Mouse (Mus musculus): ENCODE data around the gene Stag1. TPM values are rescaled to one million over a fixed set of nuclear protein-coding genes. Genes with fewer than 3 reads are reported as not detected.
"Not testable (repeated sequence)": the region's sequence is repeated elsewhere in the genome, so short reads cannot be mapped to it uniquely, and the experiment has no call there.

The Stag1 gene
- total RNA-seq, 1 experiment, result 47.9 TPM

DNA sequence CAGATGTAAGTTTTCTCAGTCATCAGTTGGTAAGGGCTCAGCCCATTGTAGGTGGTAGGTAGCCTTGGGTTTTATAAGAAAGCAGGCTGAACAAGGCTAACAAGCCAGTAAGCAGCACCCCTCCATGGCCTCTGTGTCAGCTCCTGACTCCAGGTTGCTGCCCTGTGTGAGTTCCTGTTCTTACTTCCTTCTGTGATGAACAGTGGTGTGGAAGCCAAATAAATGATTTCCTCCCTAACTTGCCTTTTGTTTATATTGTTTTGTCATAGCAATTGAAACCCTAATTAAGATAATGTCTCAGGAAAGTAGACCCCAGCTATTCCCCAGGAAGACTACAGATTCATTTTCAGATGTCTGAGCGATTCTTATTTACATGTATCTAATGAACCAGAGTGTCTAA lies 134.2 kb downstream of the Stag1 start:
- no peak for DNase-seq (ENCODE audit: low read depth, low spot score)
- Histone ChIP-seq H3K27ac (ENCODE audit: insufficient read depth, low read depth, low read length, poor library complexity, severe bottlenecking) (no peak overlapping the region), H3K4me3 (ENCODE audit: insufficient read depth in 1 of 2, low read depth in 1 of 2, low read length in 2 of 2, poor library complexity in 1 of 2, severe bottlenecking in 1 of 2) (no peak overlapping the region), H3K9ac (ENCODE audit: insufficient read depth, low read depth, low read length, poor library complexity, severe bottlenecking) (no peak overlapping the region), H3K9me3 (ENCODE audit: control insufficient read depth, insufficient read depth, low read depth, low read length) (no peaks in the 10 kb centered on the region), H3K4me1 (ENCODE audit: control insufficient read depth in 2 of 2, insufficient read depth in 2 of 2, low read length in 2 of 2, poor library complexity in 1 of 2) (peaks cover 0 to 5% of the 10 kb centered on the region in 2 experiments; a peak in 1 of 4 replicates), H3K36me3 (ENCODE audit: control insufficient read depth, insufficient read depth, low read length, poor library complexity, severe bottlenecking) (no peaks in the 10 kb centered on the region)
- in situ Hi-C loops (cut with MboI; ENCODE audit: low sequenced_read_pairs in 2 of 2, unreplicated experiment in 2 of 2), result no loop called here
- no peak for TF ChIP-seq MAFK (IDR thresholded peaks at IDR 0.05; ENCODE audit: insufficient read depth, low read depth, low read length)

DNA sequence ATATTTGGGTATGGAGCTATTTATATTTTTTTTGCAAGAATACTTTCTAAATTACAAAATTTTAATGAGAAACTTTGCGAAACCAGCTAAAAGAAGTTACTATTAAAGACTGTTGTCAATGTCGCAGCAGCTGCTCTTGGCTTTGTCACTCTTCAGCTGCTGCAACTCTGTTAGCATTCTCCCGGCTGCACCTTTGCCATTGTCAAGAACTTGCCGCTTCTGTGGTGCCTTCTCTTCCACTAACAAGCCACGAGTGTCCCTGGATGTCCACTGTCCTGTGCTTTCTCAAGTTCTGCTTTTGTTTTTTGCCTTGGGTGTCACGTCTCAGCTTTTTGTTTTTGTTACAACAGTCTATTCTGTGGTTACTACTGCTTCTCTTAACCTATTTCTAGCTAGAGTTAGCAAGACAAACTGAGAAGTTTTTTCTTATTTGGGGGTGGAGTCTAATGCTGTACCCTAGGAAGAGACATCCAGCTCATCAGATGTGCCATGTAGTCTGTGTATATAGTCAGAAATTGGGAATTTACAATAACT lies 136.4 kb downstream of the Stag1 start:
- Histone ChIP-seq H3K27ac (ENCODE audit: insufficient read depth, low read depth, low read length, poor library complexity, severe bottlenecking) (no peak overlapping the region), H3K36me3 (ENCODE audit: control insufficient read depth, insufficient read depth, low read length, poor library complexity, severe bottlenecking) (no peaks in the 10 kb centered on the region), H3K9me3 (ENCODE audit: control insufficient read depth, insufficient read depth, low read depth, low read length) (no peaks in the 10 kb centered on the region), H3K4me1 (ENCODE audit: control insufficient read depth in 2 of 2, insufficient read depth in 2 of 2, low read length in 2 of 2, poor library complexity in 1 of 2) (peaks cover 0 to 5% of the 10 kb centered on the region in 2 experiments; a peak in 1 of 4 replicates), H3K4me3 (ENCODE audit: insufficient read depth in 1 of 2, low read depth in 1 of 2, low read length in 2 of 2, poor library complexity in 1 of 2, severe bottlenecking in 1 of 2) (no peak overlapping the region), H3K9ac (ENCODE audit: insufficient read depth, low read depth, low read length, poor library complexity, severe bottlenecking) (no peak overlapping the region)
- in situ Hi-C loops (cut with MboI; ENCODE audit: low sequenced_read_pairs in 2 of 2, unreplicated experiment in 2 of 2), result no loop called here
- TF ChIP-seq CHD2 (IDR thresholded peaks at IDR 0.05; ENCODE audit: low read depth, low read length) (no peak), HCFC1 (IDR thresholded peaks at IDR 0.05; ENCODE audit: borderline replicate concordance, insufficient read depth, low read length) (no peak), ZNF384 (IDR thresholded peaks at IDR 0.05; ENCODE audit: low read depth, low read length) (no peak)
- DNase-seq (ENCODE audit: low read depth, low spot score), result no peak

- TF ChIP-seq ZC3H11A (IDR thresholded peaks at IDR 0.05; ENCODE audit: borderline replicate concordance, low read depth, low read length) (no peak), MAFK (IDR thresholded peaks at IDR 0.05; ENCODE audit: insufficient read depth, low read depth, low read length) (no peak), ZNF384 (IDR thresholded peaks at IDR 0.05; ENCODE audit: low read depth, low read length) (no peak), HCFC1 (IDR thresholded peaks at IDR 0.05; ENCODE audit: borderline replicate concordance, insufficient read depth, low read length) (no peak), CHD2 (IDR thresholded peaks at IDR 0.05; ENCODE audit: low read depth, low read length) (no peak)
- Histone ChIP-seq H3K4me1 (ENCODE audit: control insufficient read depth in 2 of 2, insufficient read depth in 2 of 2, low read length in 2 of 2, poor library complexity in 1 of 2) (peaks cover 0 to 4% of the 10 kb centered on the region in 2 experiments; a peak in 1 of 4 replicates), H3K9ac (ENCODE audit: insufficient read depth, low read depth, low read length, poor library complexity, severe bottlenecking) (no peak overlapping the region), H3K9me3 (ENCODE audit: control insufficient read depth, insufficient read depth, low read depth, low read length) (no peaks in the 10 kb centered on the region), H3K4me3 (ENCODE audit: insufficient read depth in 1 of 2, low read depth in 1 of 2, low read length in 2 of 2, poor library complexity in 1 of 2, severe bottlenecking in 1 of 2) (no peak overlapping the region), H3K27ac (ENCODE audit: insufficient read depth, low read depth, low read length, poor library complexity, severe bottlenecking) (no peak overlapping the region), H3K36me3 (ENCODE audit: control insufficient read depth, insufficient read depth, low read length, poor library complexity, severe bottlenecking) (no peaks in the 10 kb centered on the region)
- in situ Hi-C loops (cut with MboI; ENCODE audit: low sequenced_read_pairs in 2 of 2, unreplicated experiment in 2 of 2), result no loop called here
- DNase-seq (ENCODE audit: low read depth, low spot score), result no peak
Observed at GRCm38 (mm10) chr9:100735993-100736645, 138.5 kb downstream of the Stag1 start.

DNA sequence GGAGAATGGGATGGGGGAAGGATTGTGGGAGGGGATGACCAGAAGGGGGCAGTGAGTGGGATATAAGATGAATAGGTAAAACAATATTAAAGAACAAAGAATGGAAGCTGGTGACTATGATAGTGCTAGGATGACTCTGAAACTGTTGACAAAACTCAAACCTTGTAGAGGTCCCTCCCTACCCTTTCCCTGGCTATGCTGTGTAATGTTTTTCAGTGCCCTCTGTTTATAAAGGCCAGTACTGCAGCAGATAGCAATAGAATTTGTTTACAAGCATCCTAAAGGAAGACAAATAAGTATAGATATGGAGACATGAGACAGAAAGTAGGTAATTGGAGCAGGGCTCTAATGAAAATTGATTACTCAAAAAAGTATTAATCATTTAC lies 139.0 kb downstream of the Stag1 start:
- in situ Hi-C loops (cut with MboI; ENCODE audit: low sequenced_read_pairs in 2 of 2, unreplicated experiment in 2 of 2), result no loop called here

DNA sequence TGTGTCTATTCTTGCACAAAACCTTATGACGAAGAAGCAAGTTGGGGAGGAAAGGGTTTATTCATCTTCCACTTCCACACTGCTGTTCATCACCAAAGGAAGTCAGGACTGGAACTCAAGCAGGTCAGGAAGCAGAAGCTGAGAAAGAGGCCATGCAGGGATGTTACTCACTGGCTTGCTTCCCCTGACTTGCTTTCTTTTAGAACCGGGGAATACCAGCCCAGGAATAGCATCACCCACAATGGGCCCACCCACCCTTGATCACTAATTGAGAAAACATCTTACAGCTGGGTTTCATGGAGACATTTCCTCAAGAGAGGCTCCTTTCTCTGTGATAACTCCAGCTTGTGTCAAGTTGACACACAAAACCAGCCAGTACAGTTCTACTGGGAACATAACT lies 179.6 kb downstream of the Stag1 start:
- H3K9ac ChIP-seq (ENCODE audit: insufficient read depth, low read depth, low read length, poor library complexity, severe bottlenecking); H3K4me1 ChIP-seq (ENCODE audit: control insufficient read depth in 2 of 2, insufficient read depth in 2 of 2, low read length in 2 of 2, poor library complexity in 1 of 2); H3K4me3 ChIP-seq (ENCODE audit: insufficient read depth in 1 of 2, low read depth in 1 of 2, low read length in 2 of 2, poor library complexity in 1 of 2, severe bottlenecking in 1 of 2); H3K9me3 ChIP-seq (ENCODE audit: control insufficient read depth, insufficient read depth, low read depth, low read length); H3K27ac ChIP-seq (ENCODE audit: insufficient read depth, low read depth, low read length, poor library complexity, severe bottlenecking); H3K36me3 ChIP-seq (ENCODE audit: control insufficient read depth, insufficient read depth, low read length, poor library complexity, severe bottlenecking); in situ Hi-C loops (cut with MboI; ENCODE audit: low sequenced_read_pairs in 2 of 2, unreplicated experiment in 2 of 2); DNase-seq (ENCODE audit: low read depth, low spot score): not testable (repeated sequence)

More for the DNA sequence above, 139.0 kb downstream of the Stag1 start:
- H3K9me3 ChIP-seq (ENCODE audit: control insufficient read depth, insufficient read depth, low read depth, low read length), result no peaks in the 10 kb centered on the region
- no peaks in the 10 kb centered on the region for H3K36me3 ChIP-seq (ENCODE audit: control insufficient read depth, insufficient read depth, low read length, poor library complexity, severe bottlenecking)
- no peak for DNase-seq (ENCODE audit: low read depth, low spot score)
- H3K9ac ChIP-seq (ENCODE audit: insufficient read depth, low read depth, low read length, poor library complexity, severe bottlenecking), result no peak overlapping the region
- no peak overlapping the region for H3K4me3 ChIP-seq (ENCODE audit: insufficient read depth in 1 of 2, low read depth in 1 of 2, low read length in 2 of 2, poor library complexity in 1 of 2, severe bottlenecking in 1 of 2)
- TF ChIP-seq MAFK (IDR thresholded peaks at IDR 0.05; ENCODE audit: insufficient read depth, low read depth, low read length) (no peak), ZNF384 (IDR thresholded peaks at IDR 0.05; ENCODE audit: low read depth, low read length) (no peak), HCFC1 (IDR thresholded peaks at IDR 0.05; ENCODE audit: borderline replicate concordance, insufficient read depth, low read length) (no peak), ZC3H11A (IDR thresholded peaks at IDR 0.05; ENCODE audit: borderline replicate concordance, low read depth, low read length) (no peak), CHD2 (IDR thresholded peaks at IDR 0.05; ENCODE audit: low read depth, low read length) (no peak)
- H3K27ac ChIP-seq (ENCODE audit: insufficient read depth, low read depth, low read length, poor library complexity, severe bottlenecking), result no peak overlapping the region
- peaks cover 0 to 4% of the 10 kb centered on the region in 2 experiments; a peak in 1 of 4 replicates for H3K4me1 ChIP-seq (ENCODE audit: control insufficient read depth in 2 of 2, insufficient read depth in 2 of 2, low read length in 2 of 2, poor library complexity in 1 of 2)
